Comparison of ENCODE assay signal across 9 mouse cellular contexts in the genomic region with DNA sequence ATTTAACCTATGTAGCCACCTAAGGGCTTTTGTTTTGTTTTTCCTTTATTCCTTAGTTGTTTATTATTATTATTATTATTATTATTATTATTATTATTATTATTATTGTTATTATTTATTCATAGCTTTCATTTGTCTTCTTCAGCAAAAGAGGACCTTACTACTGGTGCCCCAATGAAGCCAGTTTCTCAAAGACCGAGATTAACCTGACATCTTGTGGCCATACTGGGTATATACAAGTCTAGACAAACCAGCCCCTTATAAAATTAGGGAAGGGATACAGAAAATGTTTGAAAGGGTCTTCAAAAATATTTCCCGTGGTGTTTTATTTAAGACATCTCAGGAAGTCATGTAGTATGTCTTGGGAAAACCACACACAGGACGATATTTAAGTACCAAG. TPM values are rescaled to one million over a fixed set of nuclear protein-coding genes. Genes with fewer than 3 reads are reported as not detected.
A peak's percentile ranks its signal among the peaks of the same experiment; 100 is the strongest.
DNase-seq lines count a peak whose midpoint lies in the region; ATAC-seq and TF ChIP-seq lines count a peak whose summit lies in the region.
"Had no signal": no experiment of that assay in that cellular context is flagged by ENCODE, and none has a peak within 500 bp of the region (broad histone marks: within the 10 kb centered on the region; RNA-seq: fewer than 3 reads in every experiment).

No protein-coding gene starts in this region.

- peak; percentile 34 to 88 (median 42) for TF ChIP-seq CTCF in MEL (IDR thresholded peaks at IDR 0.05 in 2 of 3, conservative IDR thresholded peaks at IDR 0.05 in 1 of 3; ENCODE audit: control insufficient read depth in 1 of 3, insufficient read depth in 1 of 3, low read depth in 2 of 3, low read length in 3 of 3, poor library complexity in 1 of 3, severe bottlenecking in 1 of 3)

- no peaks in the 10 kb centered on the region for H3K36me3 ChIP-seq in limb, embryonic 14.5 days (ENCODE audit: control insufficient read depth, insufficient read depth, low read length)
- no peaks in the 10 kb centered on the region for H3K36me3 ChIP-seq in limb, embryonic 10.5 days
- H3K36me3 ChIP-seq in MEL (ENCODE audit: control insufficient read depth in 1 of 2, insufficient read depth in 2 of 2, low read length in 2 of 2) = no peaks in the 10 kb centered on the region
- H3K36me3 ChIP-seq in midbrain, embryonic 12.5 days = no peaks in the 10 kb centered on the region
- H3K36me3 ChIP-seq: limb, embryonic 12.5 days; stomach, embryonic 15.5 days had no signal

- TF ChIP-seq POLR2A in limb, embryonic 14.5 days (IDR thresholded peaks at IDR 0.05; ENCODE audit: borderline replicate concordance, extremely low read depth, insufficient read depth, insufficient read length) = no peak
- TF ChIP-seq POLR2A in MEL (IDR thresholded peaks at IDR 0.05; ENCODE audit: control insufficient read depth in 1 of 2, insufficient read depth in 1 of 2, low read depth in 1 of 2, low read length in 2 of 2, poor library complexity in 1 of 2) = no peak

- ATAC-seq in limb, embryonic 14.5 days (ENCODE audit: low FRiP score, low read depth) = peak; percentile 65; the same call in 1 of the 2 replicates
- peak; percentile 49 to 69; a peak in 3 of 4 replicates for ATAC-seq in hematopoietic stem cell, adult 5-6 weeks (replicated peaks in 1 of 2; ENCODE audit: insufficient read depth in 1 of 2, low FRiP score in 2 of 2, low TSS enrichment in 1 of 2, low read depth in 1 of 2, poor library complexity in 2 of 2, severe bottlenecking in 2 of 2)
- ATAC-seq in midbrain, embryonic 12.5 days (ENCODE audit: low FRiP score, low read depth) = 0 out of 2 replicates have a peak, but pooled peaks have one; percentile 62

- no peak overlapping the region for H3K4me2 ChIP-seq in limb, embryonic 14.5 days (replicated peaks; ENCODE audit: low read depth, low read length, severe bottlenecking)
- H3K4me2 ChIP-seq in midbrain, embryonic 12.5 days (replicated peaks) = no peak overlapping the region
- H3K4me2 ChIP-seq: limb, embryonic 12.5 days; stomach, embryonic 15.5 days had no signal

- no peak overlapping the region for H3K27ac ChIP-seq in limb, embryonic 14.5 days (replicated peaks; ENCODE audit: low read depth, low read length)
- no peak overlapping the region for H3K27ac ChIP-seq in limb, embryonic 10.5 days
- no peak overlapping the region for H3K27ac ChIP-seq in MEL (ENCODE audit: control insufficient read depth, low read depth, low read length)
- H3K27ac ChIP-seq in midbrain, embryonic 12.5 days (replicated peaks) = no peak overlapping the region
- H3K27ac ChIP-seq: limb, embryonic 12.5 days; stomach, embryonic 15.5 days had no signal

- peak; percentile 75 for DNase-seq in limb, embryonic 14.5 days (ENCODE audit: low spot score)
- no peak for DNase-seq in limb, embryonic 10.5 days (ENCODE audit: low spot score)
- DNase-seq in MEL (ENCODE audit: low read depth, low spot score) = peak; percentile 75
- peak; percentile 45 for DNase-seq in c-Kit-positive CD71-negative TER-119-negative erythroid progenitor cells, embryonic 14.5 days (ENCODE audit: low read depth)
- DNase-seq in frontal cortex, postnatal 10 days (ENCODE audit: low spot score in 2 of 2) = no peak

- no peaks in the 10 kb centered on the region for H3K27me3 ChIP-seq in limb, embryonic 14.5 days (ENCODE audit: control insufficient read depth, insufficient read depth, low read length)
- H3K27me3 ChIP-seq in limb, embryonic 10.5 days (ENCODE audit: low read depth, poor library complexity, severe bottlenecking) = no peaks in the 10 kb centered on the region
- no peaks in the 10 kb centered on the region for H3K27me3 ChIP-seq in MEL (ENCODE audit: control insufficient read depth in 1 of 2, insufficient read depth in 2 of 2, low read length in 2 of 2)
- H3K27me3 ChIP-seq in midbrain, embryonic 12.5 days = 0 out of 2 replicates have a peak, but pooled peaks cover 3% of the 10 kb centered on the region
- H3K27me3 ChIP-seq: limb, embryonic 12.5 days; stomach, embryonic 15.5 days had no signal

- no peaks in the 10 kb centered on the region for H3K79me2 ChIP-seq in MEL (ENCODE audit: control insufficient read depth, insufficient read depth, low read length, poor library complexity)

- H3K4me3 ChIP-seq in limb, embryonic 14.5 days (replicated peaks; ENCODE audit: low read length) = no peak overlapping the region
- no peak overlapping the region for H3K4me3 ChIP-seq in limb, embryonic 10.5 days
- peak overlapping the region in 1 of 2 experiments; percentile 37; a peak in 2 of 4 replicates for H3K4me3 ChIP-seq in MEL (ENCODE audit: control insufficient read depth in 1 of 2, insufficient read depth in 1 of 2, low read depth in 2 of 2, low read length in 2 of 2)
- no peak overlapping the region for H3K4me3 ChIP-seq in midbrain, embryonic 12.5 days
- H3K4me3 ChIP-seq: limb, embryonic 12.5 days; stomach, embryonic 15.5 days had no signal

- H3K9me3 ChIP-seq in limb, embryonic 14.5 days (ENCODE audit: control insufficient read depth, low read length) = no peaks in the 10 kb centered on the region
- no peaks in the 10 kb centered on the region for H3K9me3 ChIP-seq in limb, embryonic 10.5 days (replicated peaks)
- H3K9me3 ChIP-seq in MEL (replicated peaks; ENCODE audit: insufficient read depth, low read length) = no peaks in the 10 kb centered on the region
- H3K9me3 ChIP-seq in midbrain, embryonic 12.5 days = no peaks in the 10 kb centered on the region
- H3K9me3 ChIP-seq: limb, embryonic 12.5 days; stomach, embryonic 15.5 days had no signal

- TF ChIP-seq RAD21 in MEL (IDR thresholded peaks at IDR 0.05; ENCODE audit: low read depth, low read length) = peak; percentile 97

- WGBS in limb, embryonic 14.5 days = 9% methylated on average over 3 of the region's 3 CpGs
- 18% methylated on average over 3 of the region's 3 CpGs for WGBS in limb, embryonic 10.5 days
- WGBS in midbrain, embryonic 12.5 days = 11% methylated on average over 3 of the region's 3 CpGs

- no peak for TF ChIP-seq EP300 in MEL (IDR thresholded peaks at IDR 0.05; ENCODE audit: low read depth in 1 of 2, low read length in 2 of 2)

- H3K4me1 ChIP-seq in limb, embryonic 14.5 days (ENCODE audit: control insufficient read depth, insufficient read depth, low read length) = no peaks in the 10 kb centered on the region
- H3K4me1 ChIP-seq in limb, embryonic 10.5 days = no peaks in the 10 kb centered on the region
- no peaks in the 10 kb centered on the region; a peak in 1 of 4 replicates for H3K4me1 ChIP-seq in MEL (ENCODE audit: control insufficient read depth in 1 of 2, insufficient read depth in 2 of 2, low read length in 2 of 2)
- peaks cover 11% of the 10 kb centered on the region; the same call in 1 of the 2 replicates for H3K4me1 ChIP-seq in midbrain, embryonic 12.5 days
- H3K4me1 ChIP-seq: stomach, embryonic 15.5 days had no signal

- H3K9ac ChIP-seq in limb, embryonic 14.5 days (ENCODE audit: low read depth, low read length, severe bottlenecking) = no peak overlapping the region
- H3K9ac ChIP-seq in MEL (ENCODE audit: control insufficient read depth, low read depth, low read length, poor library complexity, severe bottlenecking) = no peak overlapping the region
- H3K9ac ChIP-seq in midbrain, embryonic 12.5 days (replicated peaks) = no peak overlapping the region
- H3K9ac ChIP-seq: limb, embryonic 12.5 days; stomach, embryonic 15.5 days had no signal

TF ChIP-seq in MEL, 35 proteins besides CTCF, POLR2A, EP300 and RAD21:
- TF ChIP-seq POLR2AphosphoS2 (IDR thresholded peaks at IDR 0.05; ENCODE audit: low read length) (no peak), NELFE (IDR thresholded peaks at IDR 0.05; ENCODE audit: low read depth, low read length) (no peak), MYC (IDR thresholded peaks at IDR 0.05; ENCODE audit: low read depth, low read length) (no peak), TCF12 (IDR thresholded peaks at IDR 0.05; ENCODE audit: low read depth, low read length) (no peak), SMC3 (IDR thresholded peaks at IDR 0.05; ENCODE audit: low read depth, low read length) (peak; percentile 89), USF1 (IDR thresholded peaks at IDR 0.05; ENCODE audit: low read depth, low read length) (no peak), TBP (IDR thresholded peaks at IDR 0.05; ENCODE audit: low read depth, low read length) (no peak), MAZ (IDR thresholded peaks at IDR 0.05; ENCODE audit: low read depth, low read length) (0 out of 2 replicates have a peak, but pooled peaks have one; percentile 40), ZKSCAN1 (IDR thresholded peaks at IDR 0.05; ENCODE audit: low read depth, low read length) (no peak), ZC3H11A (IDR thresholded peaks at IDR 0.05; ENCODE audit: low read depth, low read length) (peak; percentile 93), JUND (IDR thresholded peaks at IDR 0.05; ENCODE audit: low read depth, low read length) (0 out of 2 replicates have a peak, but pooled peaks have one; percentile 34), BHLHE40 (IDR thresholded peaks at IDR 0.05; ENCODE audit: borderline replicate concordance, low read depth, low read length) (no peak), ZMIZ1 (IDR thresholded peaks at IDR 0.05; ENCODE audit: low read depth, low read length) (no peak), NRF1 (IDR thresholded peaks at IDR 0.05; ENCODE audit: insufficient read depth, low read depth, low read length, poor library complexity, severe bottlenecking) (no peak), ZNF384 (IDR thresholded peaks at IDR 0.05; ENCODE audit: low read depth, low read length) (no peak)

RNA-seq across cellular contexts. Expression of gene 1700016C15Rik, which starts 44.7 kb away (rescaled TPM):
- not detected in 2 replicates for polyA plus RNA-seq in limb, embryonic 14.5 days (2012; rRNA removed)
- not detected in 2 replicates for polyA plus RNA-seq in limb, embryonic 14.5 days (2014; fragmentation: Nextera tagmentation; extraction: Ambion mirVana)
- polyA plus RNA-seq in limb, embryonic 10.5 days (2016; fragmentation: Nextera tagmentation; extraction: Ambion mirVana) = not detected in 2 replicates
- not detected in 2 replicates for total RNA-seq in MEL (2012; rRNA removed)
- polyA plus RNA-seq in MEL (2012; ENCODE audit: insufficient read depth in 1 of 2, insufficient read length in 2 of 2, low read depth in 1 of 2, low replicate concordance in 2 of 2, missing spikeins in 1 of 2) = not detected
- not detected in 2 replicates for total RNA-seq in hematopoietic stem cell, adult 5-6 weeks (2017)
- polyA plus RNA-seq in midbrain, embryonic 12.5 days (2016; fragmentation: Nextera tagmentation; extraction: Ambion mirVana) = not detected in 2 replicates
- polyA plus RNA-seq: limb, embryonic 12.5 days; stomach, embryonic 15.5 days had no signal

Comparison
In these comparisons a context has a peak if more than half of its experiments do, and no peak if none do; other contexts are left out.
1. DNase-seq: peak in limb, embryonic 14.5 days (single experiment), MEL (single experiment) and c-Kit-positive CD71-negative TER-119-negative erythroid progenitor cells, embryonic 14.5 days (single experiment); none in limb, embryonic 10.5 days (single experiment) and frontal cortex, postnatal 10 days (0 of 2).
2. Peak in every context shown above with its lines, with median percentiles within 50 percentile points of each other: ATAC-seq.